ENCODE assay signal across 9 mouse cellular contexts in the genomic region with DNA sequence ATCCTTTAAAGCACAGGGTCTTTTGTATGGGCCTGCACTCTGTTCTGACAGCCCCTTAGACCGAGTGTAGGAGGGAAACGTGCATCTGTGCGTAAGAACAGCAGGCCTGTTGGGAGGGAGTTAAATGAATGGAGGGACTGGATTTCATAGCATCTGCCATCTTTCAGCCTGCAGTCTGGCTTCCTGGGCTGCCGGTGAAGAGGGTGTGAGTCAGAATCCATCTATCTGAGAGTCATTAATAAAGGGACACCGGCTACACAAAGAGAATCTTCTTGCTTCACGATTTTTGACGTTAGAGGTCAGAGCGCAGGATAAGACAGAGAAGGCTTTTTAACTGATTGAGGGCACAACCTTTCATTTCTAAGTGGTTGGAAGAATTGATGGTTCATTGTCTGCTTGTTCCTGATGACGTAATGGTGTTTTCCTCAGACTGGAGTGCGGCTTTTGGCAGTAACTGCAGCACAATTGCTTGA. TPM values are rescaled to one million over a fixed set of nuclear protein-coding genes. Genes with fewer than 3 reads are reported as not detected.
DNase-seq lines count a peak whose midpoint lies in the region; ATAC-seq and TF ChIP-seq lines count a peak whose summit lies in the region.
"Had no signal": no experiment of that assay in that cellular context is flagged by ENCODE, and none has a peak within 500 bp of the region (broad histone marks: within the 10 kb centered on the region; RNA-seq: fewer than 3 reads in every experiment).

No protein-coding gene starts in this region.

- no peaks in the 10 kb centered on the region for H3K27me3 ChIP-seq in kidney, postnatal 0 days (ENCODE audit: insufficient read depth, low read length)
- no peaks in the 10 kb centered on the region for H3K27me3 ChIP-seq in kidney, embryonic 16.5 days (ENCODE audit: insufficient read depth, low read length)
- no peaks in the 10 kb centered on the region for H3K27me3 ChIP-seq in forebrain, embryonic 14.5 days (replicated peaks; ENCODE audit: control insufficient read depth, insufficient read depth, low read length)
- no peaks in the 10 kb centered on the region for H3K27me3 ChIP-seq in midbrain, embryonic 14.5 days (ENCODE audit: control insufficient read depth, insufficient read depth, low read length)
- H3K27me3 ChIP-seq: liver, embryonic 13.5 days had no signal

- H3K9me3 ChIP-seq in kidney, postnatal 0 days (replicated peaks; ENCODE audit: low read length), result no peaks in the 10 kb centered on the region
- H3K9me3 ChIP-seq in kidney, embryonic 16.5 days (ENCODE audit: low read length), result no peaks in the 10 kb centered on the region
- H3K9me3 ChIP-seq in forebrain, embryonic 14.5 days (replicated peaks; ENCODE audit: control insufficient read depth, low read length), result no peaks in the 10 kb centered on the region
- H3K9me3 ChIP-seq in midbrain, embryonic 14.5 days (ENCODE audit: control insufficient read depth, low read length), result no peaks in the 10 kb centered on the region
- H3K9me3 ChIP-seq: liver, embryonic 13.5 days had no signal

- TF ChIP-seq CTCF in kidney, postnatal 0 days (IDR thresholded peaks at IDR 0.05; ENCODE audit: low read depth), result no peak

- peak; percentile 14 for DNase-seq in kidney, postnatal 0 days (ENCODE audit: low spot score)
- DNase-seq in adrenal gland, postnatal 36 days, result peak; percentile 28 to 37
- DNase-seq in forebrain, embryonic 14.5 days (ENCODE audit: low spot score), result peak; percentile 80
- DNase-seq in midbrain, embryonic 14.5 days, result peak; percentile 32
- DNase-seq in gastrocnemius, postnatal 10 days, result no peak
- DNase-seq in right cerebral cortex, postnatal 36 days (ENCODE audit: low spot score in 2 of 2), result no peak
- DNase-seq in urinary bladder, adult 18-20 months (ENCODE audit: low spot score in 2 of 2), result no peak
- DNase-seq: liver, embryonic 13.5 days had no signal

- no peak overlapping the region for H3K4me2 ChIP-seq in kidney, postnatal 0 days (ENCODE audit: low read length)
- H3K4me2 ChIP-seq in kidney, embryonic 16.5 days (replicated peaks; ENCODE audit: low read depth, low read length), result no peak overlapping the region
- H3K4me2 ChIP-seq in forebrain, embryonic 14.5 days (ENCODE audit: low read length), result peak overlapping the region; percentile 27
- peak overlapping the region; percentile 22; the same call in 1 of the 2 replicates for H3K4me2 ChIP-seq in midbrain, embryonic 14.5 days (ENCODE audit: low read length)
- H3K4me2 ChIP-seq: liver, embryonic 13.5 days had no signal

- 0 out of 2 replicates have a peak, but pooled peaks cover 3% of the 10 kb centered on the region for H3K36me3 ChIP-seq in kidney, postnatal 0 days (ENCODE audit: insufficient read depth, low read length)
- 0 out of 2 replicates have a peak, but pooled peaks cover 2% of the 10 kb centered on the region for H3K36me3 ChIP-seq in kidney, embryonic 16.5 days (ENCODE audit: insufficient read depth, low read length)
- no peaks in the 10 kb centered on the region; the same call in 1 of the 2 replicates for H3K36me3 ChIP-seq in forebrain, embryonic 14.5 days (ENCODE audit: control insufficient read depth, insufficient read depth, low read length)
- no peaks in the 10 kb centered on the region for H3K36me3 ChIP-seq in midbrain, embryonic 14.5 days (ENCODE audit: control insufficient read depth, insufficient read depth, low read length)

- 61% methylated on average over 10 of the region's 10 CpGs for whole genome bisulfite sequencing in kidney, postnatal 0 days
- 66% methylated on average over 10 of the region's 10 CpGs for WGBS in kidney, embryonic 16.5 days
- WGBS in forebrain, embryonic 14.5 days, result 53% methylated on average over 10 of the region's 10 CpGs
- WGBS in midbrain, embryonic 14.5 days, result 58% methylated on average over 10 of the region's 10 CpGs

- no peak overlapping the region for H3K4me3 ChIP-seq in kidney, postnatal 0 days (replicated peaks; ENCODE audit: low read depth, low read length)
- no peak overlapping the region for H3K4me3 ChIP-seq in kidney, embryonic 16.5 days (ENCODE audit: low read length)
- no peak overlapping the region for H3K4me3 ChIP-seq in forebrain, embryonic 14.5 days (ENCODE audit: low read depth, low read length)
- H3K4me3 ChIP-seq in midbrain, embryonic 14.5 days (replicated peaks; ENCODE audit: low read depth, low read length), result no peak overlapping the region
- H3K4me3 ChIP-seq: liver, embryonic 13.5 days had no signal

- no peak overlapping the region for H3K27ac ChIP-seq in kidney, postnatal 0 days
- H3K27ac ChIP-seq in kidney, embryonic 16.5 days (ENCODE audit: low read length), result no peak overlapping the region
- peak overlapping the region; percentile 89 for H3K27ac ChIP-seq in forebrain, embryonic 14.5 days (ENCODE audit: low read depth, low read length)
- H3K27ac ChIP-seq in midbrain, embryonic 14.5 days (replicated peaks; ENCODE audit: low read depth, low read length), result peak overlapping the region; percentile 74
- H3K27ac ChIP-seq: liver, embryonic 13.5 days had no signal

- no peak overlapping the region for H3K9ac ChIP-seq in kidney, postnatal 0 days (ENCODE audit: low read depth, low read length)
- H3K9ac ChIP-seq in kidney, embryonic 16.5 days (replicated peaks; ENCODE audit: low read length), result no peak overlapping the region
- H3K9ac ChIP-seq in forebrain, embryonic 14.5 days (ENCODE audit: low read length), result peak overlapping the region; percentile 29; the same call in 1 of the 2 replicates
- no peak overlapping the region; the same call in 1 of the 2 replicates for H3K9ac ChIP-seq in midbrain, embryonic 14.5 days (replicated peaks; ENCODE audit: low read length)
- H3K9ac ChIP-seq: liver, embryonic 13.5 days had no signal

- no peaks in the 10 kb centered on the region for H3K4me1 ChIP-seq in kidney, postnatal 0 days (replicated peaks; ENCODE audit: insufficient read depth, low read length)
- no peaks in the 10 kb centered on the region for H3K4me1 ChIP-seq in kidney, embryonic 16.5 days (ENCODE audit: insufficient read depth, low read length)
- H3K4me1 ChIP-seq in forebrain, embryonic 14.5 days (ENCODE audit: control insufficient read depth, insufficient read depth, low read length), result no peaks in the 10 kb centered on the region; the same call in 1 of the 2 replicates
- H3K4me1 ChIP-seq in midbrain, embryonic 14.5 days (ENCODE audit: control insufficient read depth, insufficient read depth, low read length), result no peaks in the 10 kb centered on the region

- no peak for ATAC-seq in kidney, postnatal 0 days (replicated peaks; ENCODE audit: low FRiP score, low read depth)
- ATAC-seq in kidney, embryonic 16.5 days (ENCODE audit: low FRiP score, low TSS enrichment), result no peak
- ATAC-seq in forebrain, embryonic 14.5 days, result peak; percentile 83
- no peak for ATAC-seq in midbrain, embryonic 14.5 days (ENCODE audit: low FRiP score, low TSS enrichment)

RNA-seq across cellular contexts. Expression of a gene that starts 46.2 kb away (rescaled TPM):
- 15.7 and 16.5 TPM in 2 replicates for polyA plus RNA-seq in kidney, postnatal 0 days (2015; fragmentation: Nextera tagmentation; extraction: Ambion mirVana)
- 38.2 and 46.0 TPM in 2 replicates for polyA plus RNA-seq in kidney, embryonic 16.5 days (2015; fragmentation: Nextera tagmentation; extraction: Ambion mirVana)
- total RNA-seq in adrenal gland, postnatal 36 days (2021), result 10 to 100 TPM; 39.7 to 44.5 TPM
- polyA plus RNA-seq in forebrain, embryonic 14.5 days (2014; fragmentation: Nextera tagmentation; extraction: Ambion mirVana), result 71.6 and 108 TPM in 2 replicates
- 116 and 140 TPM in 2 replicates for polyA plus RNA-seq in midbrain, embryonic 14.5 days (2014; fragmentation: Nextera tagmentation; extraction: Ambion mirVana)
- 10 to 100 TPM; 78.7 to 90.1 TPM for total RNA-seq in gastrocnemius, postnatal 10 days (2021)

Comparison
In these comparisons a context has a peak if more than half of its experiments do, and no peak if none do; other contexts are left out.
1. DNase-seq: peak in kidney, postnatal 0 days (single experiment), adrenal gland, postnatal 36 days (2 of 2), forebrain, embryonic 14.5 days (single experiment) and midbrain, embryonic 14.5 days (single experiment); none in gastrocnemius, postnatal 10 days (single experiment), right cerebral cortex, postnatal 36 days (0 of 2) and urinary bladder, adult 18-20 months (0 of 2).
2. H3K27ac ChIP-seq: peak in forebrain, embryonic 14.5 days (single experiment) and midbrain, embryonic 14.5 days (single experiment); none in kidney, postnatal 0 days (single experiment) and kidney, embryonic 16.5 days (single experiment).
3. H3K4me2 ChIP-seq: peak in forebrain, embryonic 14.5 days (single experiment) and midbrain, embryonic 14.5 days (single experiment); none in kidney, postnatal 0 days (single experiment) and kidney, embryonic 16.5 days (single experiment).